In genomic region chr1:187653390-187653789, GRCm38 (mm10) we compare ENCODE assay signal across 11 mouse cellular contexts. TPM values are rescaled to one million over a fixed set of nuclear protein-coding genes. Genes with fewer than 3 reads are reported as not detected.
A peak's percentile ranks its signal among the peaks of the same experiment; 100 is the strongest.
DNase-seq lines count a peak whose midpoint lies in the region; ATAC-seq lines count a peak whose summit lies in the region.
"Had no signal": no experiment of that assay in that cellular context is flagged by ENCODE, and none has a peak within 500 bp of the region (broad histone marks: within the 10 kb centered on the region; RNA-seq: fewer than 3 reads in every experiment).

No protein-coding gene starts in this region.

- H3K4me3 ChIP-seq in heart, embryonic 13.5 days, result no peak overlapping the region
- H3K4me3 ChIP-seq in liver, embryonic 12.5 days, result no peak overlapping the region
- no peak overlapping the region for H3K4me3 ChIP-seq in embryonic facial prominence, embryonic 10.5 days
- no peak overlapping the region for H3K4me3 ChIP-seq in kidney, embryonic 16.5 days (ENCODE audit: low read length)

- no peak for ATAC-seq in heart, embryonic 13.5 days (ENCODE audit: extremely low read depth, insufficient number of reproducible peaks, low FRiP score, low TSS enrichment)
- ATAC-seq in liver, embryonic 12.5 days, result no peak
- ATAC-seq in kidney, embryonic 16.5 days (ENCODE audit: low FRiP score, low TSS enrichment), result no peak
- no peak for ATAC-seq in CD4-positive, CD25-positive, alpha-beta regulatory T cell, adult 4 months
- ATAC-seq: forebrain, postnatal 0 days had no signal

- no peaks in the 10 kb centered on the region for H3K27me3 ChIP-seq in heart, embryonic 13.5 days (replicated peaks)
- peaks cover 43% of the 10 kb centered on the region for H3K27me3 ChIP-seq in liver, embryonic 12.5 days (replicated peaks)
- peaks cover 15% of the 10 kb centered on the region for H3K27me3 ChIP-seq in embryonic facial prominence, embryonic 10.5 days (replicated peaks; ENCODE audit: low read depth, poor library complexity, severe bottlenecking)
- no peaks in the 10 kb centered on the region for H3K27me3 ChIP-seq in kidney, embryonic 16.5 days (ENCODE audit: insufficient read depth, low read length)

- no peaks in the 10 kb centered on the region for H3K36me3 ChIP-seq in heart, embryonic 13.5 days
- no peaks in the 10 kb centered on the region for H3K36me3 ChIP-seq in liver, embryonic 12.5 days
- H3K36me3 ChIP-seq in embryonic facial prominence, embryonic 10.5 days (replicated peaks), result no peaks in the 10 kb centered on the region
- H3K36me3 ChIP-seq in kidney, embryonic 16.5 days (ENCODE audit: insufficient read depth, low read length), result no peaks in the 10 kb centered on the region

- H3K27ac ChIP-seq in heart, embryonic 13.5 days (replicated peaks), result peak overlapping the region; percentile 92
- no peak overlapping the region for H3K27ac ChIP-seq in liver, embryonic 12.5 days
- H3K27ac ChIP-seq in embryonic facial prominence, embryonic 10.5 days (replicated peaks), result peak overlapping the region; percentile 40; the same call in 1 of the 2 replicates
- H3K27ac ChIP-seq in kidney, embryonic 16.5 days (ENCODE audit: low read length), result peak overlapping the region; percentile 52

- WGBS in heart, embryonic 13.5 days, result 17% methylated on average over 9 of the region's 9 CpGs
- WGBS in liver, embryonic 12.5 days (ENCODE audit: insufficient replicate concordance), result 13% methylated on average over 9 of the region's 9 CpGs
- WGBS in embryonic facial prominence, embryonic 10.5 days, result 50% methylated on average over 9 of the region's 9 CpGs
- 36% methylated on average over 9 of the region's 9 CpGs for WGBS in kidney, embryonic 16.5 days

- DNase-seq in heart, postnatal 4 days, result no peak
- DNase-seq in liver, result no peak
- no peak for DNase-seq in embryonic facial prominence, embryonic 10.5 days (ENCODE audit: low spot score)
- DNase-seq in spleen, adult 18-20 months, result no peak
- DNase-seq: cerebellum, postnatal 36 days; forebrain, postnatal 0 days; right cerebral cortex, postnatal 4 days had no signal

- H3K9ac ChIP-seq in heart, embryonic 13.5 days, result peak overlapping the region; percentile 93
- no peak overlapping the region for H3K9ac ChIP-seq in liver, embryonic 12.5 days
- 0 out of 2 replicates have a peak overlapping the region, but pooled peaks have one; percentile 19 for H3K9ac ChIP-seq in kidney, embryonic 16.5 days (replicated peaks; ENCODE audit: low read length)
- H3K9ac ChIP-seq: forebrain, postnatal 0 days had no signal

- H3K4me1 ChIP-seq in heart, embryonic 13.5 days, result peaks cover 37% of the 10 kb centered on the region
- peaks cover 11% of the 10 kb centered on the region for H3K4me1 ChIP-seq in liver, embryonic 12.5 days
- H3K4me1 ChIP-seq in embryonic facial prominence, embryonic 10.5 days, result peaks cover 20% of the 10 kb centered on the region
- peaks cover 25% of the 10 kb centered on the region for H3K4me1 ChIP-seq in kidney, embryonic 16.5 days (ENCODE audit: insufficient read depth, low read length)

- H3K9me3 ChIP-seq in heart, embryonic 13.5 days, result no peaks in the 10 kb centered on the region
- H3K9me3 ChIP-seq in liver, embryonic 12.5 days (replicated peaks), result no peaks in the 10 kb centered on the region
- H3K9me3 ChIP-seq in embryonic facial prominence, embryonic 10.5 days, result no peaks in the 10 kb centered on the region
- no peaks in the 10 kb centered on the region for H3K9me3 ChIP-seq in kidney, embryonic 16.5 days (ENCODE audit: low read length)

- H3K4me2 ChIP-seq in heart, embryonic 13.5 days, result peak overlapping the region; percentile 78
- H3K4me2 ChIP-seq in liver, embryonic 12.5 days, result peak overlapping the region; percentile 18; the same call in 1 of the 2 replicates
- H3K4me2 ChIP-seq in kidney, embryonic 16.5 days (replicated peaks; ENCODE audit: low read depth, low read length), result no peak overlapping the region

RNA-seq across cellular contexts. Expression of gene Esrrg, which starts 44.8 kb away (rescaled TPM):
- 21.2 and 23.6 TPM in 2 replicates for polyA plus RNA-seq in heart, embryonic 13.5 days (2015; fragmentation: Nextera tagmentation; extraction: Ambion mirVana)
- 10 to 100 TPM; 37.9 to 50.1 TPM for total RNA-seq in heart, postnatal 4 days (2021)
- polyA plus RNA-seq in liver, embryonic 12.5 days (2016; fragmentation: Nextera tagmentation; extraction: Ambion mirVana), result 0.07 and 0.25 TPM in 2 replicates
- polyA plus RNA-seq in embryonic facial prominence, embryonic 10.5 days (2016; fragmentation: Nextera tagmentation; extraction: Ambion mirVana), result 1.1 and 2.5 TPM in 2 replicates
- polyA plus RNA-seq in kidney, embryonic 16.5 days (2015; fragmentation: Nextera tagmentation; extraction: Ambion mirVana), result 36.0 and 42.6 TPM in 2 replicates
- polyA plus RNA-seq in CD4-positive, CD25-positive, alpha-beta regulatory T cell, adult 4 months (2017; shearing (Covaris generic)), result not detected
